Mouse (Mus musculus): ENCODE data around the gene Dus1l. TPM values are rescaled to one million over a fixed set of nuclear protein-coding genes. Genes with fewer than 3 reads are reported as not detected.
"Not testable (repeated sequence)": the region's sequence is repeated elsewhere in the genome, so short reads cannot be mapped to it uniquely, and the experiment has no call there.

Dus1l gene
- polyA plus RNA-seq, 1 experiment = 35.4 TPM

- peaks cover 11% of the 10 kb centered on the region for H3K4me1 ChIP-seq (ENCODE audit: control insufficient read depth, insufficient read depth, low read length)
- under 1% methylated on average over 96 of the region's 107 CpGs for WGBS
- DNase-seq = peak; percentile 87
- peak within 1 kb of the TSS; percentile 85 for H3K4me3 ChIP-seq (replicated peaks; ENCODE audit: extremely low read depth, low read depth, low read length)
- TF ChIP-seq POLR2A (IDR thresholded peaks at IDR 0.05; ENCODE audit: borderline replicate concordance, extremely low read depth, low read depth, low read length) (0 out of 2 replicates have a peak, but pooled peaks have one; percentile 40), CTCF (IDR thresholded peaks at IDR 0.05; ENCODE audit: insufficient read depth, low read length) (no peak)
Measured at GRCm38 (mm10) chr11:120784064-120784791, 12.0 kb downstream of the Dus1l start, which contains the start of the genes Rfng and Gps1. TSS of gene Rfng (minus strand) at chr11:120784207. TSS of gene Gps1 (plus strand) at chr11:120784272.

- 1% methylated on average over 42 of the region's 42 CpGs for WGBS
- Histone ChIP-seq H3K4me3 (replicated peaks; ENCODE audit: extremely low read depth, low read depth, low read length) (peak overlapping the region; percentile 85), H3K4me1 (ENCODE audit: control insufficient read depth, insufficient read depth, low read length) (peaks cover 11% of the 10 kb centered on the region)
- peak; percentile 32 for DNase-seq
- TF ChIP-seq CTCF (IDR thresholded peaks at IDR 0.05; ENCODE audit: insufficient read depth, low read length) (no peak), POLR2A (IDR thresholded peaks at IDR 0.05; ENCODE audit: borderline replicate concordance, extremely low read depth, low read depth, low read length) (no peak)
Measured at GRCm38 (mm10) chr11:120783426-120784063, 12.7 kb downstream of the Dus1l start.

GRCm38 (mm10) chr11:120781361-120781760 lies 14.8 kb downstream of the Dus1l start:
- DNase-seq; H3K4me3 ChIP-seq (replicated peaks; ENCODE audit: extremely low read depth, low read depth, low read length): not testable (repeated sequence)
- WGBS = 92% methylated on average over 6 of the region's 6 CpGs
- peaks cover 11% of the 10 kb centered on the region for H3K4me1 ChIP-seq (ENCODE audit: control insufficient read depth, insufficient read depth, low read length)

- H3K4me1 ChIP-seq (ENCODE audit: control insufficient read depth, insufficient read depth, low read length) = peaks cover 6% of the 10 kb centered on the region
- TF ChIP-seq CTCF (IDR thresholded peaks at IDR 0.05; ENCODE audit: insufficient read depth, low read length) = no peak
- no peak for TF ChIP-seq POLR2A (IDR thresholded peaks at IDR 0.05; ENCODE audit: borderline replicate concordance, extremely low read depth, low read depth, low read length)
- H3K4me3 ChIP-seq (replicated peaks; ENCODE audit: extremely low read depth, low read depth, low read length) = no peak overlapping the region
- 94% methylated on average over 1 of the region's 1 CpGs for WGBS
- DNase-seq = no peak
Measured at GRCm38 (mm10) chr11:120779876-120780275, 16.3 kb downstream of the Dus1l start.

GRCm38 (mm10) chr11:120777123-120777522 lies 19.1 kb downstream of the Dus1l start:
- H3K4me3 ChIP-seq (replicated peaks; ENCODE audit: extremely low read depth, low read depth, low read length) = no peak overlapping the region
- no peaks in the 10 kb centered on the region for H3K4me1 ChIP-seq (ENCODE audit: control insufficient read depth, insufficient read depth, low read length)
- DNase-seq = no peak
- TF ChIP-seq POLR2A (IDR thresholded peaks at IDR 0.05; ENCODE audit: borderline replicate concordance, extremely low read depth, low read depth, low read length) = no peak
- TF ChIP-seq CTCF (IDR thresholded peaks at IDR 0.05; ENCODE audit: insufficient read depth, low read length) = no peak
- WGBS = 33% methylated on average over 6 of the region's 6 CpGs

- peak; percentile 97 for DNase-seq
- TF ChIP-seq POLR2A (IDR thresholded peaks at IDR 0.05; ENCODE audit: borderline replicate concordance, extremely low read depth, low read depth, low read length) (peak; percentile 33; the same call in 1 of the 2 replicates), CTCF (IDR thresholded peaks at IDR 0.05; ENCODE audit: insufficient read depth, low read length) (peak; percentile 100)
- no peak overlapping the region for H3K4me3 ChIP-seq (replicated peaks; ENCODE audit: extremely low read depth, low read depth, low read length)
- 20% methylated on average over 15 of the region's 15 CpGs for WGBS
- H3K4me1 ChIP-seq (ENCODE audit: control insufficient read depth, insufficient read depth, low read length) = no peaks in the 10 kb centered on the region
Measured at GRCm38 (mm10) chr11:120775774-120776469, 20.3 kb downstream of the Dus1l start.

GRCm38 (mm10) chr11:120773463-120774190 lies 22.6 kb downstream of the Dus1l start:
- DNase-seq = no peak
- no peaks in the 10 kb centered on the region for H3K4me1 ChIP-seq (ENCODE audit: control insufficient read depth, insufficient read depth, low read length)
- H3K4me3 ChIP-seq (replicated peaks; ENCODE audit: extremely low read depth, low read depth, low read length) = no peak overlapping the region
- TF ChIP-seq POLR2A (IDR thresholded peaks at IDR 0.05; ENCODE audit: borderline replicate concordance, extremely low read depth, low read depth, low read length) (no peak), CTCF (IDR thresholded peaks at IDR 0.05; ENCODE audit: insufficient read depth, low read length) (no peak)
- WGBS = 89% methylated on average over 7 of the region's 7 CpGs

GRCm38 (mm10) chr11:120772749-120773148 lies 23.5 kb downstream of the Dus1l start:
- WGBS = 89% methylated on average over 3 of the region's 3 CpGs
- no peak for DNase-seq
- Histone ChIP-seq H3K4me1 (ENCODE audit: control insufficient read depth, insufficient read depth, low read length) (0 out of 2 replicates have a peak, but pooled peaks cover 2% of the 10 kb centered on the region), H3K4me3 (replicated peaks; ENCODE audit: extremely low read depth, low read depth, low read length) (no peak overlapping the region)
- TF ChIP-seq POLR2A (IDR thresholded peaks at IDR 0.05; ENCODE audit: borderline replicate concordance, extremely low read depth, low read depth, low read length) (no peak), CTCF (IDR thresholded peaks at IDR 0.05; ENCODE audit: insufficient read depth, low read length) (no peak)

- 0 out of 2 replicates have a peak, but pooled peaks cover 2% of the 10 kb centered on the region for H3K4me1 ChIP-seq (ENCODE audit: control insufficient read depth, insufficient read depth, low read length)
- H3K4me3 ChIP-seq (replicated peaks; ENCODE audit: extremely low read depth, low read depth, low read length) = no peak overlapping the region
- TF ChIP-seq CTCF (IDR thresholded peaks at IDR 0.05; ENCODE audit: insufficient read depth, low read length) (no peak), POLR2A (IDR thresholded peaks at IDR 0.05; ENCODE audit: borderline replicate concordance, extremely low read depth, low read depth, low read length) (no peak)
- WGBS = 57% methylated on average over 1 of the region's 1 CpGs
- DNase-seq = no peak
Measured at GRCm38 (mm10) chr11:120768206-120768605, 28.0 kb downstream of the Dus1l start.

GRCm38 (mm10) chr11:120767023-120767422 lies 29.2 kb downstream of the Dus1l start:
- WGBS = 56% methylated on average over 5 of the region's 7 CpGs
- not testable (repeated sequence) for DNase-seq; H3K4me1 ChIP-seq (ENCODE audit: control insufficient read depth, insufficient read depth, low read length)

GRCm38 (mm10) chr11:120763121-120763999 lies 32.8 kb downstream of the Dus1l start:
- not testable (repeated sequence) for H3K4me1 ChIP-seq (ENCODE audit: control insufficient read depth, insufficient read depth, low read length); DNase-seq; H3K4me3 ChIP-seq (replicated peaks; ENCODE audit: extremely low read depth, low read depth, low read length)
- WGBS = 14% methylated on average over 9 of the region's 23 CpGs

More at GRCm38 (mm10) chr11:120767023-120767422, 29.2 kb downstream of the Dus1l start:
- not testable (repeated sequence) for H3K4me3 ChIP-seq (replicated peaks; ENCODE audit: extremely low read depth, low read depth, low read length)

GRCm38 (mm10) chr11:120762672-120763041 lies 33.5 kb downstream of the Dus1l start, which contains the start of gene Hmga1b:
TSS of gene Hmga1b (plus strand) at chr11:120762794.
- not testable (repeated sequence) for DNase-seq; H3K4me3 ChIP-seq (replicated peaks; ENCODE audit: extremely low read depth, low read depth, low read length); H3K4me1 ChIP-seq (ENCODE audit: control insufficient read depth, insufficient read depth, low read length)
- WGBS = 5% methylated on average over 14 of the region's 14 CpGs
